Mouse (Mus musculus) hindbrain, embryonic 12.5 days (tissue): ENCODE measurements around the gene Krit1. TPM values are rescaled to one million over a fixed set of nuclear protein-coding genes. Genes with fewer than 3 reads are reported as not detected.

Experiments
- polyA plus RNA-seq: library from polyadenylated mRNA; unstranded; fragments of >200 nt; fragmentation: Nextera tagmentation; extraction: Ambion mirVana; gene quantifications from 2 replicates; pipeline ENCODE4 v1.2.1, GENCODE M21; 2016

Gene Krit1
- polyA plus RNA-seq, 1 experiment from 2014 or later = 75.2 TPM

Other genes with a start within 250 kb of the Krit1 start
- 3.2 and 4.6 TPM in 2 replicates for gene 1700109H08Rik, start 231.6 kb upstream of the Krit1 start, polyA plus RNA-seq
- 20.9 and 23.3 TPM in 2 replicates for gene Pex1, start 207.1 kb upstream of the Krit1 start, polyA plus RNA-seq
- gene Rbm48, start 206.6 kb upstream of the Krit1 start, polyA plus RNA-seq = 13.0 and 13.8 TPM in 2 replicates
- gene Tmbim7, start 152.0 kb upstream of the Krit1 start, polyA plus RNA-seq = not detected in 2 replicates
- gene Gatad1, start 146.0 kb upstream of the Krit1 start, polyA plus RNA-seq = 70.6 and 74.0 TPM in 2 replicates
- 24.1 and 26.1 TPM in 2 replicates for gene Ankib1, start 259 bp upstream of the Krit1 start, polyA plus RNA-seq
- gene Lrrd1, start 42.0 kb downstream of the Krit1 start, polyA plus RNA-seq = 0.14 TPM in 1 of 2 replicates, not detected in the other
- 8.4 and 9.5 TPM in 2 replicates for gene Mterf1a, start 90.7 kb downstream of the Krit1 start, polyA plus RNA-seq
- gene Akap9, start 124.9 kb downstream of the Krit1 start, polyA plus RNA-seq = 308 and 312 TPM in 2 replicates